Mouse (Mus musculus) forebrain, embryonic 16.5 days (tissue): Measurements from ENCODE around the gene Stap2. TPM values are rescaled to one million over a fixed set of nuclear protein-coding genes. Genes with fewer than 3 reads are reported as not detected.

Experiments used
- ATAC-seq: fragments of 200-750 bp; cut with Nextera tagmentation; 2 replicates; pipeline ENCODE4 v1.8.0; 2017; ENCODE audit warnings: mild to moderate bottlenecking, moderate library complexity
- H3K27ac ChIP-seq: fragments of 300-500 bp; sonication (generic); 2 replicates; pipeline ENCODE4 v1.5.1; 2014; ENCODE audit warnings: low read length, control low read depth
- H3K27me3 ChIP-seq: fragments of 300-500 bp; sonication (generic); replicated peaks from 2 replicates; pipeline ENCODE4 v1.6.1; 2014; ENCODE audit warnings: low read length; ENCODE audit not compliant: control insufficient read depth, insufficient read depth
- H3K36me3 ChIP-seq: fragments of 300-500 bp; sonication (generic); 2 replicates; pipeline ENCODE4 v1.6.1; 2014; ENCODE audit not compliant: control insufficient read depth, insufficient read depth
- H3K4me1 ChIP-seq: fragments of 300-500 bp; sonication (generic); replicated peaks from 2 replicates; pipeline ENCODE4 v1.6.1; 2014; ENCODE audit warnings: low read length; ENCODE audit not compliant: control insufficient read depth, insufficient read depth
- H3K4me2 ChIP-seq: fragments of 300-500 bp; sonication (generic); 2 replicates; pipeline ENCODE4 v1.6.1; 2014; ENCODE audit warnings: mild to moderate bottlenecking, low read length, control low read depth
- H3K4me3 ChIP-seq: fragments of 300-500 bp; sonication (generic); replicated peaks from 2 replicates; pipeline ENCODE4 v1.5.1; 2014; ENCODE audit warnings: mild to moderate bottlenecking, low read length, control low read depth
- H3K9ac ChIP-seq: fragments of 300-500 bp; sonication (generic); replicated peaks from 2 replicates; pipeline ENCODE4 v1.6.1; 2014; ENCODE audit warnings: low read depth, low read length, control low read depth
- H3K9me3 ChIP-seq: fragments of 300-500 bp; sonication (generic); 2 replicates; pipeline ENCODE4 v1.6.1; 2016; ENCODE audit warnings: low read length; ENCODE audit not compliant: control insufficient read depth
- WGBS: fragments of 180-500 bp; shearing (Covaris S2); extraction: QIAGEN DNeasy Blood & Tissue Kit; methylation state at CpG from one replicate; pipeline ENCODE4 v1.1.7; 2014; 5-methylcytosine and 5-hydroxymethylcytosine counted together
- polyA plus RNA-seq: library from polyadenylated mRNA; unstranded; fragments of >200 nt; fragmentation: Nextera tagmentation; extraction: Ambion mirVana; gene quantifications from 2 replicates; pipeline ENCODE4 v1.2.1, GENCODE M21; 2015

The Stap2 gene
- polyA plus RNA-seq, 1 experiment from 2014 or later: 6.6 TPM

GRCm38 (mm10) chr17:56036176-56036900 lies 31.0 kb upstream of the Stap2 start, which contains the start of gene Sh3gl1:
TSS of gene Sh3gl1 (minus strand) at chr17:56036635.
- peak within 1 kb of the TSS; percentile 64 for H3K4me2 ChIP-seq
- WGBS: under 1% methylated on average over 73 of the region's 74 CpGs
- no peaks in the 10 kb centered on the region for H3K9me3 ChIP-seq
- H3K4me3 ChIP-seq: peak within 1 kb of the TSS; percentile 61
- H3K36me3 ChIP-seq: peaks cover 4% of the 10 kb centered on the region; the same call in 1 of the 2 replicates
- peak within 1 kb of the TSS; percentile 83 for H3K27ac ChIP-seq
- H3K4me1 ChIP-seq: peaks cover 42% of the 10 kb centered on the region
- peak within 1 kb of the TSS; percentile 64 for H3K9ac ChIP-seq
- H3K27me3 ChIP-seq: no peaks in the 10 kb centered on the region
- ATAC-seq: peak; percentile 88

GRCm38 (mm10) chr17:56035216-56035615 lies 29.8 kb upstream of the Stap2 start:
- Histone ChIP-seq H3K9ac (peak overlapping the region; percentile 64), H3K36me3 (peaks cover 4% of the 10 kb centered on the region; the same call in 1 of the 2 replicates), H3K27ac (no peak overlapping the region), H3K4me2 (peak overlapping the region; percentile 64), H3K9me3 (no peaks in the 10 kb centered on the region), H3K4me1 (peaks cover 34% of the 10 kb centered on the region), H3K4me3 (peak overlapping the region; percentile 61; the same call in 1 of the 2 replicates), H3K27me3 (no peaks in the 10 kb centered on the region)
- ATAC-seq: no peak
- 79% methylated on average over 4 of the region's 4 CpGs for WGBS

GRCm38 (mm10) chr17:56034726-56035100 lies 29.3 kb upstream of the Stap2 start:
- Histone ChIP-seq H3K4me2 (no peak overlapping the region), H3K9me3 (no peaks in the 10 kb centered on the region), H3K4me3 (no peak overlapping the region), H3K27ac (no peak overlapping the region), H3K27me3 (no peaks in the 10 kb centered on the region), H3K36me3 (peaks cover 4% of the 10 kb centered on the region; the same call in 1 of the 2 replicates), H3K9ac (no peak overlapping the region), H3K4me1 (peaks cover 34% of the 10 kb centered on the region)
- ATAC-seq: no peak
- WGBS: 91% methylated on average over 6 of the region's 6 CpGs

- peaks cover 34% of the 10 kb centered on the region for H3K4me1 ChIP-seq
- H3K36me3 ChIP-seq: peaks cover 6% of the 10 kb centered on the region; the same call in 1 of the 2 replicates
- no peak overlapping the region for H3K4me2 ChIP-seq
- no peak overlapping the region for H3K9ac ChIP-seq
- no peaks in the 10 kb centered on the region for H3K27me3 ChIP-seq
- H3K9me3 ChIP-seq: no peaks in the 10 kb centered on the region
- H3K27ac ChIP-seq: no peak overlapping the region
- H3K4me3 ChIP-seq: no peak overlapping the region
- ATAC-seq: no peak
- 90% methylated on average over 7 of the region's 7 CpGs for WGBS
Measured at GRCm38 (mm10) chr17:56034040-56034725, 28.8 kb upstream of the Stap2 start.

- H3K4me3 ChIP-seq: no peak overlapping the region
- peaks cover 6% of the 10 kb centered on the region; the same call in 1 of the 2 replicates for H3K36me3 ChIP-seq
- no peak overlapping the region for H3K27ac ChIP-seq
- H3K9ac ChIP-seq: no peak overlapping the region
- H3K4me1 ChIP-seq: peaks cover 34% of the 10 kb centered on the region
- 66% methylated on average over 7 of the region's 7 CpGs for whole genome bisulfite sequencing
- no peaks in the 10 kb centered on the region for H3K9me3 ChIP-seq
- H3K4me2 ChIP-seq: no peak overlapping the region
- no peaks in the 10 kb centered on the region for H3K27me3 ChIP-seq
- no peak for ATAC-seq
Measured at GRCm38 (mm10) chr17:56032831-56033230, 27.4 kb upstream of the Stap2 start.

- peaks cover 6% of the 10 kb centered on the region; the same call in 1 of the 2 replicates for H3K36me3 ChIP-seq
- no peaks in the 10 kb centered on the region for H3K27me3 ChIP-seq
- no peak overlapping the region for H3K9ac ChIP-seq
- H3K9me3 ChIP-seq: no peaks in the 10 kb centered on the region
- peaks cover 34% of the 10 kb centered on the region for H3K4me1 ChIP-seq
- ATAC-seq: no peak
- WGBS: 73% methylated on average over 6 of the region's 6 CpGs
- H3K4me3 ChIP-seq: no peak overlapping the region
- no peak overlapping the region for H3K4me2 ChIP-seq
- H3K27ac ChIP-seq: no peak overlapping the region
Measured at GRCm38 (mm10) chr17:56032127-56032733, 26.8 kb upstream of the Stap2 start.

GRCm38 (mm10) chr17:56031431-56031830 lies 26.0 kb upstream of the Stap2 start:
- no peak overlapping the region for H3K9ac ChIP-seq
- 92% methylated on average over 7 of the region's 7 CpGs for WGBS

GRCm38 (mm10) chr17:56030919-56031318 lies 25.5 kb upstream of the Stap2 start:
- H3K27me3 ChIP-seq: no peaks in the 10 kb centered on the region
- ATAC-seq: no peak
- H3K9ac ChIP-seq: no peak overlapping the region
- no peak overlapping the region for H3K4me2 ChIP-seq
- no peak overlapping the region for H3K4me3 ChIP-seq
- H3K36me3 ChIP-seq: peaks cover 6% of the 10 kb centered on the region; the same call in 1 of the 2 replicates
- H3K4me1 ChIP-seq: peaks cover 29% of the 10 kb centered on the region
- H3K9me3 ChIP-seq: no peaks in the 10 kb centered on the region
- no peak overlapping the region for H3K27ac ChIP-seq
- 72% methylated on average over 5 of the region's 5 CpGs for WGBS

More at GRCm38 (mm10) chr17:56031431-56031830, 26.0 kb upstream of the Stap2 start:
- Histone ChIP-seq H3K4me1 (peaks cover 30% of the 10 kb centered on the region), H3K4me2 (no peak overlapping the region), H3K36me3 (peaks cover 6% of the 10 kb centered on the region; the same call in 1 of the 2 replicates), H3K27me3 (no peaks in the 10 kb centered on the region), H3K9me3 (no peaks in the 10 kb centered on the region), H3K27ac (no peak overlapping the region), H3K4me3 (no peak overlapping the region)
- ATAC-seq: no peak
